Mouse (Mus musculus) forebrain, postnatal 0 days (tissue): ENCODE data around the gene Nipsnap1. TPM values are rescaled to one million over a fixed set of nuclear protein-coding genes. Genes with fewer than 3 reads are reported as not detected.

ENCODE experiments used
- ATAC-seq: fragments of 200-750 bp; cut with Nextera tagmentation; 2 replicates; pipeline ENCODE4 v1.8.0; 2017; ENCODE audit warnings: mild to moderate bottlenecking, moderate library complexity
- DNase-seq: peaks from one replicate; pipeline ENCODE4 v3.0.0-alpha.2; 2015
- H3K27ac ChIP-seq: fragments of 300-500 bp; sonication (generic); 2 replicates; pipeline ENCODE4 v1.5.1; 2014; ENCODE audit warnings: low read depth, mild to moderate bottlenecking, antibody characterized with exemption, low read length, moderate library complexity, mixed read lengths
- H3K27me3 ChIP-seq: fragments of 300-500 bp; sonication (generic); 2 replicates; pipeline ENCODE4 v1.6.1; 2014; ENCODE audit warnings: mild to moderate bottlenecking, low read length, mixed read lengths; ENCODE audit not compliant: insufficient read depth
- H3K36me3 ChIP-seq: fragments of 300-500 bp; sonication (generic); 2 replicates; pipeline ENCODE4 v1.6.1; 2014; ENCODE audit warnings: mild to moderate bottlenecking, moderate library complexity; ENCODE audit not compliant: insufficient read depth
- H3K4me1 ChIP-seq: fragments of 300-500 bp; sonication (generic); 2 replicates; pipeline ENCODE4 v1.6.1; 2014; ENCODE audit warnings: antibody characterized with exemption; ENCODE audit not compliant: insufficient read depth
- H3K4me2 ChIP-seq: fragments of 300-500 bp; sonication (generic); 2 replicates; pipeline ENCODE4 v1.6.1; 2014; ENCODE audit warnings: low read depth, mild to moderate bottlenecking, moderate library complexity
- H3K4me3 ChIP-seq: fragments of 300-500 bp; sonication (generic); 2 replicates; pipeline ENCODE4 v1.5.1; 2014; ENCODE audit warnings: low read depth, low read length, mixed read lengths
- H3K9ac ChIP-seq: fragments of 300-500 bp; sonication (generic); 2 replicates; pipeline ENCODE4 v1.6.1; 2014; ENCODE audit warnings: mild to moderate bottlenecking
- H3K9me3 ChIP-seq: fragments of 300-500 bp; sonication (generic); 2 replicates; pipeline ENCODE4 v1.6.1; 2016; ENCODE audit warnings: low read length
- CTCF ChIP-seq: sonication (generic); IDR thresholded peaks from 2 replicates; pipeline ENCODE4 v1.5.1; 2016; ENCODE audit warnings: antibody characterized with exemption, control low read depth, low read depth
- WGBS: fragments of 180-500 bp; shearing (Covaris S2); extraction: QIAGEN DNeasy Blood & Tissue Kit; methylation state at CpG from one replicate; pipeline ENCODE4 v1.1.7; 2014; 5-methylcytosine and 5-hydroxymethylcytosine counted together
- microRNA-seq, 2 experiments: library from miRNA; unstranded; fragments of <30 nt; microRNA quantifications; one replicate each; pipeline ENCODE4; 2016
- polyA plus RNA-seq: library from polyadenylated mRNA; unstranded; fragments of >200 nt; fragmentation: Nextera tagmentation; extraction: Ambion mirVana; gene quantifications from 2 replicates; pipeline ENCODE4 v1.2.1, GENCODE M21; 2015
- total RNA-seq: library from RNA; depleted of rRNA; stranded (reverse); fragments of >200 nt; gene quantifications from 2 replicates; pipeline ENCODE4 v1.2.3, GENCODE M21; 2014; rRNA removed

The Nipsnap1 gene
- total and polyA plus RNA-seq, 2 experiments from 2014 or later = 125 to 128 TPM

GRCm38 (mm10) chr11:4927224-4927623 lies 53.5 kb downstream of the Nipsnap1 start:
- Histone ChIP-seq H3K4me2 (no peak overlapping the region), H3K9ac (no peak overlapping the region), H3K36me3 (peaks cover 74% of the 10 kb centered on the region), H3K4me1 (no peaks in the 10 kb centered on the region), H3K27ac (no peak overlapping the region), H3K4me3 (no peak overlapping the region), H3K27me3 (no peaks in the 10 kb centered on the region), H3K9me3 (no peaks in the 10 kb centered on the region)
- TF ChIP-seq CTCF = no peak
- ATAC-seq (no peak), DNase-seq (no peak)
- 92% methylated on average over 3 of the region's 3 CpGs for WGBS

GRCm38 (mm10) chr11:4931009-4931601 lies 57.4 kb downstream of the Nipsnap1 start:
- WGBS = 19% methylated on average over 1 of the region's 1 CpGs
- H3K9ac ChIP-seq = no peak overlapping the region
- ATAC-seq = no peak; the same call in 1 of the 2 replicates

GRCm38 (mm10) chr11:4936243-4936642 lies 62.5 kb downstream of the Nipsnap1 start:
- Histone ChIP-seq H3K9ac (no peak overlapping the region), H3K4me2 (no peak overlapping the region), H3K4me3 (no peak overlapping the region), H3K36me3 (peaks cover 5% of the 10 kb centered on the region; the same call in 1 of the 2 replicates), H3K27ac (no peak overlapping the region), H3K9me3 (no peaks in the 10 kb centered on the region), H3K27me3 (no peaks in the 10 kb centered on the region), H3K4me1 (no peaks in the 10 kb centered on the region)
- no peak for TF ChIP-seq CTCF
- DNase-seq (no peak), ATAC-seq (no peak)
- 78% methylated on average over 5 of the region's 5 CpGs for WGBS

More at GRCm38 (mm10) chr11:4931009-4931601, 57.4 kb downstream of the Nipsnap1 start:
- Histone ChIP-seq H3K4me3 (no peak overlapping the region), H3K9me3 (no peaks in the 10 kb centered on the region), H3K27me3 (no peaks in the 10 kb centered on the region), H3K36me3 (peaks cover 40% of the 10 kb centered on the region), H3K4me1 (no peaks in the 10 kb centered on the region), H3K4me2 (no peak overlapping the region), H3K27ac (no peak overlapping the region)
- DNase-seq = peak; percentile 37
- TF ChIP-seq CTCF = no peak

Small RNAs within 50 kb of the gene (microRNA-seq; reads per million reads assigned to microRNA genes)
- gene Mir6918 = 1.2 to 1.3 reads per million in 2 experiments

Other genes starting within 250 kb of the Nipsnap1 start
- gene Ascc2, start 236.2 kb upstream of the Nipsnap1 start, total RNA-seq = 14.5 and 17.3 TPM in 2 replicates
- gene Ascc2, start 236.2 kb upstream of the Nipsnap1 start, polyA plus RNA-seq = 12.0 and 14.3 TPM in 2 replicates
- gene Uqcr10, start 169.6 kb upstream of the Nipsnap1 start, total RNA-seq = 171 and 220 TPM in 2 replicates
- 797 and 1,037 TPM in 2 replicates for gene Uqcr10, start 169.6 kb upstream of the Nipsnap1 start, polyA plus RNA-seq
- gene Zmat5, start 169.3 kb upstream of the Nipsnap1 start, total RNA-seq = 20.6 and 29.5 TPM in 2 replicates
- gene Zmat5, start 169.3 kb upstream of the Nipsnap1 start, polyA plus RNA-seq = 62.6 and 78.7 TPM in 2 replicates
- 5.3 and 5.5 TPM in 2 replicates for gene Cabp7, start 127.2 kb upstream of the Nipsnap1 start, total RNA-seq
- gene Cabp7, start 127.2 kb upstream of the Nipsnap1 start, polyA plus RNA-seq = 1.3 and 1.6 TPM in 2 replicates
- 97.3 and 121 TPM in 2 replicates for gene Nf2, start 24.4 kb upstream of the Nipsnap1 start, total RNA-seq
- 49.3 and 57.8 TPM in 2 replicates for gene Nf2, start 24.4 kb upstream of the Nipsnap1 start, polyA plus RNA-seq
- gene Thoc5, start 21.4 kb downstream of the Nipsnap1 start, total RNA-seq = 55.7 and 57.7 TPM in 2 replicates
- gene Thoc5, start 21.4 kb downstream of the Nipsnap1 start, polyA plus RNA-seq = 50.6 and 52.2 TPM in 2 replicates
- 2.7 and 3.3 TPM in 2 replicates for gene Nefh, start 74.1 kb downstream of the Nipsnap1 start, total RNA-seq
- gene Nefh, start 74.1 kb downstream of the Nipsnap1 start, polyA plus RNA-seq = 2.2 and 3.3 TPM in 2 replicates
- 84.7 and 95.6 TPM in 2 replicates for gene Ap1b1, start 112.9 kb downstream of the Nipsnap1 start, total RNA-seq
- 64.8 and 78.8 TPM in 2 replicates for gene Ap1b1, start 112.9 kb downstream of the Nipsnap1 start, polyA plus RNA-seq
- gene Rasl10a, start 184.2 kb downstream of the Nipsnap1 start, total RNA-seq = 2.3 and 6.8 TPM in 2 replicates
- gene Rasl10a, start 184.2 kb downstream of the Nipsnap1 start, polyA plus RNA-seq = 4.5 and 5.3 TPM in 2 replicates
- 25.9 and 30.7 TPM in 2 replicates for gene Gas2l1, start 191.4 kb downstream of the Nipsnap1 start, total RNA-seq
- 18.7 and 23.3 TPM in 2 replicates for gene Gas2l1, start 191.4 kb downstream of the Nipsnap1 start, polyA plus RNA-seq
- gene Rhbdd3, start 225.0 kb downstream of the Nipsnap1 start, total RNA-seq = 31.0 and 34.5 TPM in 2 replicates
- gene Rhbdd3, start 225.0 kb downstream of the Nipsnap1 start, polyA plus RNA-seq = 33.3 and 36.6 TPM in 2 replicates
- 271 and 355 TPM in 2 replicates for gene Ewsr1, start 225.3 kb downstream of the Nipsnap1 start, total RNA-seq
- gene Ewsr1, start 225.3 kb downstream of the Nipsnap1 start, polyA plus RNA-seq = 362 and 390 TPM in 2 replicates